Mouse (Mus musculus): Measurements from ENCODE around the gene Zfp27.
A peak's percentile ranks its signal among the peaks of the same experiment; 100 is the strongest.

Zfp27 gene

DNA sequence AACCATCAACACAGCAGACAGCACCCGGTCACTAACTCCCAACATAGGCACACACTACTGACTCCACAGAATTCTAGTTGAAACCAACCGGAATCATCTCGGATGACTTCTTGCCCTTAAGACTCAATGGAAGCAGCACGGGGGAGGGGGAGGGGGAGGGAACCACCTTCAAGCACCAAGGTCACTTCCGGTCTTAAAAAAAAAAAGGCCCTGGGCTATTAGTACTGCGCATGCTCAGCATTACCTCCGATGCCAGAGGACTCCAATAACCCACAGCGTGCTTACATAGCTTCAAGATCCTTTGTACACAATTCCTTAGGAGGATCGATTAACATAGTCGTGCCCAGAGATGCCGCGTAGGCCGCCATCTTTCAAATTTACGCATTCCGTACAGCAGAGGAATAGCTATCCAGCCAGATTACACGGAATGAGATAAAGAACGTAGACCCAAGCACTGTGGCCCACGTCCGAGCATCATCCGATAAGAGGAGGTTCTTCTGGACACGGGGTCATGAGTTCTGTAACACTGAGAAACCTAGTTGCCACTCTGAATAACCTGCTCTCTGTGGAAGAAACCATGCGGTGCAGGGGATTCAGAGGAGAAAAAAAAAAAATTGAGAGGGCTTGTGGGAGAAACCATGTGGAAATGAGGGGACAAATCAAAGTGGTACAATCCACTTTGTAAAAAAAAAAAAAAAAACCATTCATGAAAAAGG, at the start of gene Zfp27:
TSS of gene Zfp27 (minus strand) at position 607 of the 716 bp plus-strand sequence.
- DNase-seq, result peak; percentile 76 to 82

GRCm38 (mm10) chr7:29954731-29955130, 48.4 kb upstream of the Zfp27 start:
- peak; percentile 15 to 59 for DNase-seq

DNA sequence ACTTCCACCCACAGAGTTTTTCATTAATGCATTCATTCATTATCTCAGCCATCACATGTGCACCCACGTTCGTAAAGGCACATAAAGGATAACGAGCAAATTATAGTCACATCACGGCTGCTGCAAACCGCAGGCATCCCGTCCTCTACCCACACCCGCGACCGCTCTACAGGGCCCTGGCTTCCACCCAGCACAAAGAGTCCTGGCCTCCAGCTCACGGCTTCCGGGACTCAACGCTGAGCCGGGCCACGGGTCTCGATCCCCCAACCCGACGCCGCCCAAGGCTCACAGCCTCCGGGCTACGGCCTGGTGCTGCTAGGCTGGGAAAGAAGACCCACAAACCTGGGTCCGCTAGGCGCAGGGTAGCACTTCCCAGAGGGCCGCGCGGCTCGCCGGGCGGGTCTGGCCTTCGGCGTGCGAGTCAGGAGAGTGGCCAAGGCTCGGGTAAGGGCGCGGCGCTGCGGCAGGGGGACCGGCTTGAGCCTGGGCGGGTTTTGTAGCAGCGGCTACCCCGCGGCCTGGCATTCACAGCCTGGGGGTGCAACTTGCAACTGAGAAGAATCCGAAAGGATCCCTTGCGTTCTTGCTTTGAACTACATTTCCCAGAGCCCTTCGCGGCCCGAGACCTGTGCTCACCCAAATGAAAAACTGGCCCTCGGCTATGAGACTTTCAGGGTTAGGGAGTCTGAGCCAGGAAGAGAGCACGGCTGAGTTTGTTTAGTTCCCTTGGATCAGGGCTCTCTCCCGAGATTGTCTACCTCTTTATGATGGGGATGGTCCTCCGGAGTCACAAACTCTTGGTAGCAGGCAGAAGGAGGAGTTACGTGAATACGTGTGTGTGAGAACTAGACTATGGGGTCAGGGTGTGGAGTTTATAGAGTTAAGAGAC, 47.4 kb upstream of the Zfp27 start, which contains the start of gene Zfp74:
TSS of gene Zfp74 (minus strand) at position 577 of the 889 bp plus-strand sequence.
- DNase-seq, result peak; percentile 86 to 87

DNA sequence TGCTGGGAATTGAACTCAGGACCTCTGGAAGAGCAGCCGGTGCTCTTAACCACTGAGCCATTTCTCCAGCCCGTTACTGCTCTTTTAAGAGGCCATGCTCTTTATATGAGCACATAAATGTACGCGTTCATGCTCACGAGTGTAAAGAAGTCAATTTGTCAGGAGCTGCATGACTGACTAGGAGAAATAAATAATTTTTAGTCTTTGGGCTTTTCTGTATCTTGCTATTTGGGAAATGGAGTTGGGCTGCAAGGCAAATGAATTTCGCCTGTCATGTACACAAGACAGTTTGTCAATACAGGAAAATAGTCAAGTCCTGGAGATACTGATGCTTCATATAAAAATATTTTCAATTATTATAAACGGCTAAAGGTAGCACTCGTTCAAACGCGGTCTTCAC, 46.7 kb upstream of the Zfp27 start:
- DNase-seq, result no peak

DNA sequence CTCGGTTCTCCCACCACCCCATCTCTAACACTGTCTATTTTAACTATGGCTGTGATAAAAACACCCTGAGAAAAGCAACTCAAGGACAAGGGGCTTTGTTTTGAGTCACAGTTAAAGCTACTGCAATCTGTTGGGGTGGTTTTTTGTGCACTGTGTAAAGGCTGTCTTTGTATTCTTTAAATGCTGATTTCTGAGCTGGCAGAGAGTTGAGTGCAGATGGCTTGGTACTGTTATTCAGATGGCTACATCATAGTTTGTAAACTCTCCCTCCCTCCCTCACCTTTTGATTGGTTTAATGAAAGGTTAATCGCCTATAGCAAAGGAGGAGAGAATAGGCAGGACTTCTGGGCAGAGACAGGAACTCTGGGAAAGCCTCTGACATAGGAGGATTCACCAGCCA, 37.8 kb upstream of the Zfp27 start:
- no peak for DNase-seq

- DNase-seq, result no peak
These were observed 37.3 kb upstream of the Zfp27 start for GRCm38 (mm10) chr7:29943720-29944119.

DNA sequence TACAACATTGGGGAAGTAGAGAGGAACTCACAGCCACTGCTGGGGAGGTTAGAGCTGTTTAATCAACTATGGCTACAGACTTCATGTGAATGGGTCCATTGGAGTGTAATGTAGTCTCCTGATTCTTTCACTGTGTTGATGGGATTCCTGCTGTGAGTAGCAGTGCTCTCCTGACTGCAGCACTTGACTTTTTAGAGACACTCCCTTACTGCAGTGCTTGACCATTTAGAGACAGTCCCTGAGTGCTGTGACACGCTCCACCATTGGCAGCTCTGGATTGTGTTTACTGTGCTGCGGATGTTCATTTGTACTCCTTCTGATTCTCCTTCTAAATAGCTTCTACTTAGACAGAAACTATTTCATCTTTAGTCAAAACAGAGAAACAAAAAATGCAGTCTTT, 36.4 kb upstream of the Zfp27 start:
- DNase-seq, result no peak

DNA sequence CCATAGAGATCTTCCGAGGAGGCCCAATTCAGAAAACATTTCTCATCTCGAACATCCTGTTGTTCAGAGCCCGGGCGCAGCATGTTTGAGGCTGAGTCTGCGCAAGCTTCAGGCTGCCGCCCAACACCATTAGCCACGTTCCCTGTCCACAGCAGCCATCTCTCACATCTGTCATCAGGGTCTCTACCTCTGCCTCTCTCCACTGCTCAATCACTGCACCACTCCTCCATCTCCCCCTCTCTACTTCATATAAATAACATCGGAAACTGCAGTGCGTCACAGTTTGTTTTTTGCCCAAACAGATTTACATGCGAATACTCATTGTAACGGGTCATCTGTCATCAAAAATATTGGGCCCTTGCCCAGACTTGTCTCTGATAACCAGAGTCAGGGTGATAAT, 34.7 kb upstream of the Zfp27 start:
- no peak for DNase-seq

DNA sequence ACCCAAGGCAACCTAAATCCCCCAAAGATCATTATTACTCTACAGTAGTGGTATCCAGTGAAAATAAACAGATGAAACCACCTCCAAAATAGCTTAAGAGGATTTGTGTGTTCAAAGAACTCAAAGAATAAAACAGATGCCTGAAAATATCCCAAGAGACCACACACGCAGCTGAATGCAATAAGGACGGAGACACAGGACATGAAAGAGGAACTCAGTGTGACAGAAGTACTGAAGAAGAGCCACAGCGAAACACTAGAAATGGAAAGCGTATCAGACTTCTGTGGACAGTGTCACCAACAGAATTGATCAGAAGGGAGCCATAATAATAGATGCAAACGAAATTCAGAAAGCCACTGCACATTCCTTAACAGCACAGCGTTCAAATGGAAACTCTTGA, 32.5 kb upstream of the Zfp27 start:
- no peak for DNase-seq

DNA sequence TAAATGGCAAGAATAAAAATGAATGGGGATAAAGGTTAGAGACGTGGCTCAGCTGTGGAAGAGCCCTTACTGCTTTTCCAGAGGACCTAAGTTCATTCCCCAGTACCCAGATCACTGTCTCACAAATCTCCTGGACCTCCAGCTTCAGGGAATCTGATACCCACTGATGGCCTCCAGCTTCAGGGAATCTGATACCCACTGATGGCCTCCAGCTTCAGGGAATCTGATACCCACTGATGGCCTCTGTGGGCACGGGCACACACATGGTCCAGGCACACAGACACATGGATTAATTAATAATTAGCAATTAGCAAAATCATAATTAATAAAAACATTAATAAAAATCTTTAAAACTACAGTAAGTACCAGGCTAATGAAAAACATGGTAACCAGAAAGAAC, 16.4 kb upstream of the Zfp27 start:
- DNase-seq, result no peak

GRCm38 (mm10) chr7:29921439-29922093, 15.2 kb upstream of the Zfp27 start:
- no peak for DNase-seq

- no peak for DNase-seq
These were observed 11.7 kb upstream of the Zfp27 start for GRCm38 (mm10) chr7:29918062-29918453.

DNA sequence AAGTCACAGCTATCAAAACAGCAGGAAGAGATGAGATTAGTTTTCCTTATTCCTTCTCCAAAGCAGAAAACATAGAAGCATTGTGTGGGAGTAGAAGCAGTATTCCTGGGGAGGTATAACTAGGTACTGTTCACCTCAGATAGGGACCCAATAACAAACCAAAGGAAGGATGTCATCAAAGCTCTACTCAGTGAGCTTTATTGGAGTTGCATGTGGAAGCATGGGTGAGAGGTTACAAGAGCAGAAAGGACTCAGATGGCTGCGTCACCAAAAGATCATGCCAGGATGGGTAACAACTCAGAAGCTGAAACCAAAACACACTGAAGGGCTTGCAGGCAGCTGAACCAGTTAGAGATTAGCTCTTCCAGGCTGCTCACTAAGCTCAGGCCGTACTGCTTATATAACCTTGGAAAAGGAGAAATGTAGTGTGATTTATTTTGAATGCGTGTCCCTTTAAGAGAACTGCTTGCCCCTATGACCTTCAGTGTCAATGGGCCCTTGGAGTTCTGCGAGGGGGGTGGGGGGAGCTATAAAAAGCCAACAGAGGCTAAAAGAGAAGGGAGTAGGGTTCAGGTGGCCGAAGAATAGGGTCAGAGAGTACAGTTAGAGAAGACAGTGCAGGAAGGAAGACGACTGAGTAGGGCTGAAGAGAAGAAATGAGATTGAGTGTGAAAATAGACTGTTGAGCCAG, 11.1 kb upstream of the Zfp27 start:
- no peak for DNase-seq

- no peak for DNase-seq
These were observed 5.8 kb upstream of the Zfp27 start for GRCm38 (mm10) chr7:29912172-29912571.

GRCm38 (mm10) chr7:29910252-29910651, 3.9 kb upstream of the Zfp27 start:
- no peak for DNase-seq

GRCm38 (mm10) chr7:29908130-29908950, 2.0 kb upstream of the Zfp27 start, which contains the start of gene Zfp383:
Zfp383 (plus strand) TSS chr7:29908223.
- DNase-seq, result peak; percentile 83 to 87

GRCm38 (mm10) chr7:29907206-29907605, 834 bp upstream of the Zfp27 start:
- no peak for DNase-seq

DNA sequence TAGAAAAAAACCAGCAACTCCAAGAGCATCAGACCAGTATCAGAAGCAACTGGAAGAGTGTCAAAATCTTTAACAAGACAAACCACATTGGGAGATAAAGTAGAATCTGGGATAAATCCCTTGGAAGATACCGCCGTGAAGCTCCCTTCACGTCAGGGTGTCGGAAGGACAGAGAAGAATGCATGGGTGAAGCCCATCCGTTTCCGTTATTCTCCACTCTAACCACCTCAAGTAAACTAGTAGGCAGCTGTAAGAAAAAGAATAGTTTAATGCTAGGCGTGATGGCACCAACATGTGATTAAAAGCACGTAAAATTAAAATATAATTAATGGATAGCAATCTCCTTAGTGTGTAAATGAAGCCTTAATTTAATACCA, 298 bp upstream of the Zfp27 start:
- peak in 1 of 2 experiments; percentile 18 for DNase-seq

- DNase-seq, result no peak
These were observed 2.3 kb downstream of the Zfp27 start for GRCm38 (mm10) chr7:29904101-29904500.

GRCm38 (mm10) chr7:29898351-29898750, 8.0 kb downstream of the Zfp27 start:
- no peak for DNase-seq

- DNase-seq, result no peak
These were observed 13.6 kb downstream of the Zfp27 start for GRCm38 (mm10) chr7:29892756-29893155.

DNA sequence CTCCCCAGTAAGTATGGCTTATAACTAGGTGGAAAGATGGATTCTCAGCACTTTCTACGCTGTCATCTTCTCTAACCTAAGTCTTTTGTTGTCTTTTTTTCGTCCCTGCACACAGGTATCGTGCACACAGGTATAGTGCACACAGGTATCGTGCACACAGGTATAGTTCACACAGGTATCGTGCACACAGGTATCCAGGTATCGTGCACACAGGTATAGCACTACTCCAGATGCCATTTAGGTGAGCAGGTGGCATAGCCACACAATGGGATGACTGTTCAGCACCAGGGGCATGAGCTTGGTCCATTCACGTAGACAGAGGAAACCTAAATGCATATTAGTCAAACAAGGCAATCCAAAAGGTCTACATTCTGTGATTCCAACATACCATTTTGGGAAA, 15.9 kb downstream of the Zfp27 start:
- DNase-seq, result no peak

Measured in cerebellum, postnatal 25 days (tissue).